Mouse (Mus musculus): Measurements from ENCODE around the gene Nup210l.

The Nup210l gene

DNA sequence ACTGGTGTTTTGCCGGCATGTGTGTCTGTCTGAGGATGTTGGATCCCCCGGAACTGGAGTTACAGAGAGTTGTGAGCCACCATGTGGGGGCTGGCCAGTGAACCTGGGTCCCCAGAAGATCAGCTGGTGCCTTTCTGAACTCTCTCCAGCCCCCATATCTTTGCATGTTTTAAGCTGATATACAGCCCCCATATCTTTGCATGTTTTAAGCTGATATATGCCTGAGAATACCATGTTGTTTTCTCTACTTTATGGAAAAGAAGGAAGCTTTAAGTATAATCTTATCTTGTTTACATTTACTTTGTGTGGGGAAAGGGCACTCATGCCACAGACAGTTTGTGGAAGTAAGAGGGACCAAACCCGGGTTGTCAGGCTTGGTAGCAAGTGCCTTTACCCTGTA, 75.6 kb downstream of the Nup210l start:
- ChIA-PET CTCF (interaction anchor here in 1 of 4 experiments (1.4 kb wide), 1 partner anchor 194 kb away, joined by 4 read pairs; no protein-coding TSS in a partner anchor), POLR2A (interaction anchor here in 2 of 4 experiments (0.5 to 1.3 kb wide), 2 partner anchors 11 to 963 kb away, joined by 3 read pairs; no protein-coding TSS in a partner anchor)

DNA sequence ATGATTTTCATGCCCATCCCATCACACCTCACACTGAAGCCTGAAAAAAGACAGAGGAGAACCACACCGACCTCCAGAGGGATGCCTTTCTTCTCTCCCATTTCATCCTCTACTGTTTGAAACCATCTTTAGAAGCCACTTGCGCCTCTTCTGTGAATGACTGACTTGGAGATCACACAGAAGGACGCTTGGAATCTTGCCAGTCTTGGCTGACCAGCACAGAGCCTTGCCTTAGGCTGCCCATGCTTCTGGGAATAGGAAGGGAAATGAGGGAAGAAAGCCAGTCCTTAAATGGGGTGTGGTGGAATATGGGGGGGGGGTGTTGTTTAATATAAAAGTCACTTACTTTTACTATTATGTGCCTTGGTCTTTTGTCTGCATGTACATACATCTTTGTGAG, 79.6 kb downstream of the Nup210l start:
- ChIA-PET POLR2A (interaction anchor here in 1 of 4 experiments (0.6 kb wide), 2 partner anchors 20 to 60 kb away, joined by 3 to 4 read pairs; no protein-coding TSS in a partner anchor), CTCF (interaction anchor here in 1 of 4 experiments (0.6 kb wide), 1 partner anchor 1907 kb away, joined by 3 read pairs; no protein-coding TSS in a partner anchor)

DNA sequence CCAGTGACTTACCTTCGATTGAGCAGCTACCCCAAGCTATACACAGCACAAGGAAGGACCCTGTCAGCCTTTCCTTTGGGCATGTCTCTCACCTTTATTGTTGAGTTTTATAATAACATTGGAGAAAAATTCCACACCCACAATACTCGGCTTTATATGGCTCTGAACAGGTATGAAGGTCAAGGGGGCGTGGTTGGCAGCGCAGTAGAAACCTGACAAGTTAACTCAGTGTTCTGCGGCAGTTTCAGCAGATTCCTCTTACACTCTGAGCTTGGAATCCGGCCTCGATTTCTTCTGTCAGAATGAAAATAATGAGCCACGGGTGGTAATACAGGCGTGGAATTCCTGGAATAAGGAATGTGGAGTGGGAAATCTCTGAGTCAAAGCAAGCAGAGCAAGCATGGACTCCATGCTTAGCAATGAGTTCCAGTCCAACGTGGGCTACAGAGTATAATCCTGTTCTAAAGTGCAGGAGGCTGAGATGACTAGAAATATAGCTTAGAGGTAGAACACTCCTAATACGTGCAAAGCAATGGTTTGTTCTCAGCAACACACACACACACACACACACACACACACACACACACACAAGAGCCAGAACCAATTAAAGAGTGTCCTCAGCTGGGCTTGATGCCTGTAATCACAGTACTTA, 87.1 kb downstream of the Nup210l start:
- CTCF ChIA-PET, result interaction anchor here in 1 of 4 experiments (0.6 kb wide), 1 partner anchor 93 kb away, joined by 3 read pairs; no protein-coding TSS in a partner anchor
- POLR2A ChIA-PET, result interaction anchor here in 3 of 4 experiments (0.6 to 2.2 kb wide), 9 partner anchors 11 to 192 kb away, joined by 3 to 11 read pairs (median 3); partner anchors contain the start of genes Hax1 (in 1 of the 3), Rab13 (in 1 of the 3) and Rps27 (in 1 of the 3)

- POLR2A ChIA-PET, result interaction anchor here in 1 of 4 experiments (6.7 kb wide), 1 partner anchor 12 kb away, joined by 42 read pairs; no protein-coding TSS in a partner anchor
- CTCF ChIA-PET, result interaction anchor here in 1 of 4 experiments (1.1 to 1.7 kb wide), 2 partner anchors 58 to 117 kb away, joined by 3 read pairs; no protein-coding TSS in a partner anchor
These were observed 90.8 kb downstream of the Nup210l start for GRCm38 (mm10) chr3:90194759-90195158.

DNA sequence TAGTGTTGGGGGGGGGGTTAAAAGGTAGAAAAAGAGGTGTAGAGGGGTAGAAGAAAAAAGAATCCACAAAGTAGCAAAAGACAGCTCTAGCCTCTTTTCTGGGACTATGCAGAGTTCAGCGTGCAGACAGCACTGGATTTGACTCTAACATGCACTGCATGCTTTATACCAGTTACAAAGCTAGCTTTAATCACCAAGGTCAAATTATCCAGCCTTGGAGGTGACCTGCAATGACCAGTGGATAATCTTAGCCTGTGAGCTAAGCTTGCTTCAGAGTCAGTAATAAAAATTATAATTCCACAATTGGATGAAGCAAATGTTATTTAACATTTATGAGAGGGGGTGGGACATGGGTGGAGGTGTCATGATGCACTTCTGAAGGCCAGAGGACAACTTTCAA, 91.7 kb downstream of the Nup210l start:
- ChIA-PET POLR2A (interaction anchor here in 2 of 4 experiments (0.6 to 6.7 kb wide), 5 partner anchors 11 to 739 kb away, joined by 3 to 42 read pairs (median 4); partner anchors contain the start of gene Gatad2b (in 1 of the 2)), CTCF (interaction anchor here in 2 of 4 experiments (0.6 to 1.7 kb wide), 3 partner anchors 59 to 408 kb away, joined by 3 read pairs; partner anchors contain the start of gene S100a4 (in 1 of the 2))

- ChIA-PET CTCF (interaction anchor here in 2 of 4 experiments (0.6 to 1.2 kb wide), 2 partner anchors 61 to 83 kb away, joined by 3 to 6 read pairs; no protein-coding TSS in a partner anchor), POLR2A (interaction anchor here in 3 of 4 experiments (0.6 to 8.6 kb wide), 9 partner anchors 9 to 247 kb away, joined by 3 to 86 read pairs (median 5); partner anchors contain the start of genes Rab13 (in 2 of the 3) and Rps27 (in 2 of the 3))
These were observed 93.6 kb downstream of the Nup210l start for GRCm38 (mm10) chr3:90197548-90197947.

GRCm38 (mm10) chr3:90202884-90203283, 99.0 kb downstream of the Nup210l start:
- CTCF ChIA-PET, result interaction anchor here in 2 of 4 experiments (0.6 to 0.9 kb wide), 2 partner anchors 26 to 67 kb away, joined by 3 read pairs; no protein-coding TSS in a partner anchor

GRCm38 (mm10) chr3:90203619-90204018, 99.7 kb downstream of the Nup210l start:
- ChIA-PET POLR2A (interaction anchor here in 3 of 4 experiments (0.5 to 8.6 kb wide), 12 partner anchors 8 to 275 kb away, joined by 3 to 86 read pairs (median 4); partner anchors contain the start of genes Rab13 (in 2 of the 3) and Rps27 (in 2 of the 3)), CTCF (interaction anchor here in 2 of 4 experiments (0.6 to 0.9 kb wide), 2 partner anchors 27 to 67 kb away, joined by 3 read pairs; no protein-coding TSS in a partner anchor)

More at GRCm38 (mm10) chr3:90202884-90203283, 99.0 kb downstream of the Nup210l start:
- POLR2A ChIA-PET, result interaction anchor here in 2 of 4 experiments (0.6 to 8.6 kb wide), 7 partner anchors 9 to 123 kb away, joined by 3 to 86 read pairs (median 7); partner anchors contain the start of genes Rab13 (in 2 of the 2) and Rps27 (in 2 of the 2)

- POLR2A ChIA-PET, result interaction anchor here in 3 of 4 experiments (0.9 to 8.6 kb wide), 7 partner anchors 7 to 236 kb away, joined by 3 to 86 read pairs (median 4); partner anchors contain the start of genes Rab13 (in 2 of the 3) and Rps27 (in 2 of the 3)
- CTCF ChIA-PET, result interaction anchor here (0.6 to 3.1 kb wide), 9 partner anchors 9 to 157 kb away, joined by 3 to 11 read pairs (median 4); partner anchors contain the start of genes Rab13 (in 1 of the 4) and Rps27 (in 1 of the 4)
These were observed 100.7 kb downstream of the Nup210l start for GRCm38 (mm10) chr3:90204582-90204981.

- ChIA-PET CTCF (no interaction called here), POLR2A (interaction anchor here in 3 of 4 experiments (0.6 to 13.1 kb wide), 13 partner anchors 8 to 121 kb away, joined by 3 to 150 read pairs (median 7); partner anchors contain the start of gene Jtb (in 1 of the 3))
These were observed 104.7 kb downstream of the Nup210l start for GRCm38 (mm10) chr3:90208662-90209061.

GRCm38 (mm10) chr3:90209908-90210566, 106.1 kb downstream of the Nup210l start:
- ChIA-PET CTCF (interaction anchor here in 1 of 4 experiments (0.6 kb wide), 1 partner anchor 103 kb away, joined by 3 read pairs; no protein-coding TSS in a partner anchor), POLR2A (interaction anchor here (0.7 to 13.1 kb wide), 31 partner anchors 10 to 444 kb away, joined by 3 to 150 read pairs (median 5); partner anchors contain the start of genes Jtb (in 3 of the 4), Creb3l4 (in 2 of the 4), Dennd4b (in 2 of the 4) and Gatad2b (in 1 of the 4))

DNA sequence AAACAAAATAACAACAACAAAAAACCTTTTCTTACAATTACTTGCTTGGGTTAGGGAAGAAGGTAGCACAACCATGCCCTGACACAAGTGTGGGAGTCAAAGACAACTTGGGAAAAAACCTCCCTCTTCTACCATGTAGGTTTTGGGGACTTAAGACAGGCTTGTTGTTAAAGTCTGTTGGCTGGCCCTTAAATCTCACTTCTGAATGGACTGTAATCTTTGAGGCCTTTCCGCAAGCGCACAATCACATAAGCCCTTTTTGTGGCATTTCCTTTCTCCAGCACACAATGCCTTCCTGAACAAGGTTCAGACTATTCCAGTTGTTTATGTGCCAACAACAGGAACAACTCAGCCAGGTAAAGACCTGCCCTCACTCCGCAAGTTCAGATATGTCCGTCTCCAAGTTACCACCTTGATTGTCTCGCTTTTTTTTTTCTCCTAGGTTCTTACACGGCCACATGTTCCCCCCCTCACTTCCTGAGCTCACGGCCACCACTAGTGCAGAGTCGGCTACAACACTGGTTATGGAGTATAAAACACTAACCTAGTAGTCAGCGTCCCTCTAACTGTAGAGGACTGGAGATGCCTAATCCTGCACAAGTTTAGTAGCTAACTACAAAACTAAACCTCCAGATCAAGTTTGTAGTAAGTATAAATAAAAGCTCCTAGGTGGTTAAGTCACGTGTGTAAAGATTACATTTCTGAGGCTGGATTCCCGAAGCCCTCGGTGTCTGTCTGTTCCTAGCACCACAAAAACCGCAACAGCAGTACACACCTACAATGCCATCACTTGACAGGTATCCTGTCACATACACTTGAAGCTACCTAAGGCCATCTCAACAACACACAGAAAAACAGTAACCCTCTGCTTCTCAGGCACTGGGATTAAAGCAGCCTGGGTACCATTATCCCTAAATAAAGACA, 107.8 kb downstream of the Nup210l start:
- CTCF ChIA-PET, result interaction anchor here in 1 of 4 experiments (1.6 kb wide), 1 partner anchor 9 kb away, joined by 4 read pairs; no protein-coding TSS in a partner anchor
- POLR2A ChIA-PET, result interaction anchor here (0.5 to 13.1 kb wide), 66 partner anchors 9 to 637 kb away, joined by 3 to 150 read pairs (median 4); partner anchors contain the start of genes Jtb (in 3 of the 4), Dennd4b (in 2 of the 4), Slc39a1 (in 2 of the 4) and Creb3l4 (in 1 of the 4)

- CTCF ChIA-PET, result interaction anchor here in 1 of 4 experiments (1.1 kb wide), 1 partner anchor 35 kb away, joined by 3 read pairs; the partner anchor contains the start of gene Slc39a1
- POLR2A ChIA-PET, result interaction anchor here in 3 of 4 experiments (0.6 to 13.1 kb wide), 73 partner anchors 8 to 638 kb away, joined by 3 to 150 read pairs (median 5); partner anchors contain the start of genes Gatad2b (in 3 of the 3), Jtb (in 3 of the 3), Slc39a1 (in 3 of the 3) and Creb3l4 (in 2 of the 3)
These were observed 108.8 kb downstream of the Nup210l start for GRCm38 (mm10) chr3:90212723-90213122.

- ChIA-PET POLR2A (interaction anchor here (0.6 to 13.1 kb wide), 116 partner anchors 8 to 431 kb away, joined by 3 to 150 read pairs (median 4); partner anchors contain the start of genes Dennd4b (in 3 of the 4), Gatad2b (in 3 of the 4), Hax1 (in 3 of the 4) and Jtb (in 3 of the 4)), CTCF (interaction anchor here in 2 of 4 experiments (0.7 to 1.1 kb wide), 2 partner anchors 9 to 35 kb away, joined by 3 to 4 read pairs; partner anchors contain the start of gene Slc39a1 (in 1 of the 2))
These were observed 109.5 kb downstream of the Nup210l start, which contains the start of the genes Rps27 and Rab13 for GRCm38 (mm10) chr3:90213377-90213866. Gene Rps27, minus strand, starts transcription at chr3:90213651. Gene Rab13, plus strand, starts transcription at chr3:90213695.

- ChIA-PET POLR2A (interaction anchor here (0.6 to 13.1 kb wide), 112 partner anchors 7 to 430 kb away, joined by 3 to 150 read pairs (median 4); partner anchors contain the start of genes Dennd4b (in 3 of the 4), Gatad2b (in 3 of the 4), Hax1 (in 3 of the 4) and Jtb (in 3 of the 4)), CTCF (interaction anchor here in 3 of 4 experiments (0.5 to 2.2 kb wide), 5 partner anchors 9 to 310 kb away, joined by 3 to 8 read pairs (median 4); partner anchors contain the start of gene Slc39a1 (in 1 of the 3))
These were observed 110.2 kb downstream of the Nup210l start for GRCm38 (mm10) chr3:90213956-90214684.
